Mouse (Mus musculus): ENCODE measurements around the gene Neo1. TPM values are rescaled to one million over a fixed set of nuclear protein-coding genes. Genes with fewer than 3 reads are reported as not detected.
A peak's percentile ranks its signal among the peaks of the same experiment; 100 is the strongest.

Gene Neo1
- total RNA-seq, 1 experiment, result 35.7 TPM

DNA sequence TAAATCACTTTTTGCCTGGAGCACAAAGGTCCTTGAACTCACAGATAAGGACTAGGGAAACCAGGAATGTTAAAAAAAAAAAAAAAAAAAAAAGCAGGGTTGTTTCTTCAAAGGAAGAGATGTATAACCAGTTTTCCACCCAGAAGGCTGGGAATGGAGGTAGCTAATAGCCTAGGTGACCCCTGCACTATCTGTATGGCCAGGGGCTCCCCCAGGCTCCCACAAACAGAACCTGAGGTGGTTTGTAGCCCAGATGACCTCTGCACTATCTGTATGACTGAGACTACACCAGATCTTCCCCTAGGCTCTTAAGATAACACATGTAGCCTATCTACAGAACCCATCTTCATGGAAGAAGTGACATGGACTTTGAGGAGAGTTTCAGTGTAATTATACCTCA lies 5.6 kb upstream of the Neo1 start:
- in situ Hi-C loops (cut with MboI; ENCODE audit: low sequenced_read_pairs in 2 of 2, unreplicated experiment in 2 of 2), result no loop called here
- no peaks in the 10 kb centered on the region for H3K9me3 ChIP-seq (ENCODE audit: control insufficient read depth, insufficient read depth, low read depth, low read length)
- TF ChIP-seq CHD2 (IDR thresholded peaks at IDR 0.05; ENCODE audit: low read depth, low read length) (no peak), MAFK (IDR thresholded peaks at IDR 0.05; ENCODE audit: insufficient read depth, low read depth, low read length) (no peak), HCFC1 (IDR thresholded peaks at IDR 0.05; ENCODE audit: borderline replicate concordance, insufficient read depth, low read length) (no peak), ZC3H11A (IDR thresholded peaks at IDR 0.05; ENCODE audit: borderline replicate concordance, low read depth, low read length) (no peak), ZNF384 (IDR thresholded peaks at IDR 0.05; ENCODE audit: low read depth, low read length) (no peak)
- no peaks in the 10 kb centered on the region for H3K36me3 ChIP-seq (ENCODE audit: control insufficient read depth, insufficient read depth, low read length, poor library complexity, severe bottlenecking)
- peaks cover 0 to 7% of the 10 kb centered on the region in 2 experiments; a peak in 1 of 4 replicates for H3K4me1 ChIP-seq (ENCODE audit: control insufficient read depth in 2 of 2, insufficient read depth in 2 of 2, low read length in 2 of 2, poor library complexity in 1 of 2)
- H3K4me3 ChIP-seq (ENCODE audit: insufficient read depth in 1 of 2, low read depth in 1 of 2, low read length in 2 of 2, poor library complexity in 1 of 2, severe bottlenecking in 1 of 2), result no peak overlapping the region
- no peak overlapping the region for H3K9ac ChIP-seq (ENCODE audit: insufficient read depth, low read depth, low read length, poor library complexity, severe bottlenecking)
- H3K27ac ChIP-seq (ENCODE audit: insufficient read depth, low read depth, low read length, poor library complexity, severe bottlenecking), result no peak overlapping the region
- DNase-seq (ENCODE audit: low read depth, low spot score), result no peak

GRCm38 (mm10) chr9:59036732-59037341 lies 596 bp upstream of the Neo1 start:
- DNase-seq (ENCODE audit: low read depth, low spot score), result peak; percentile 21
- peak overlapping the region; percentile 62 for H3K27ac ChIP-seq (ENCODE audit: insufficient read depth, low read depth, low read length, poor library complexity, severe bottlenecking)
- H3K9me3 ChIP-seq (ENCODE audit: control insufficient read depth, insufficient read depth, low read depth, low read length), result no peaks in the 10 kb centered on the region
- in situ Hi-C loops (cut with MboI; ENCODE audit: low sequenced_read_pairs in 2 of 2, unreplicated experiment in 2 of 2), result no loop called here
- peak overlapping the region; percentile 79 for H3K9ac ChIP-seq (ENCODE audit: insufficient read depth, low read depth, low read length, poor library complexity, severe bottlenecking)
- H3K36me3 ChIP-seq (ENCODE audit: control insufficient read depth, insufficient read depth, low read length, poor library complexity, severe bottlenecking), result no peaks in the 10 kb centered on the region
- peaks cover 0 to 7% of the 10 kb centered on the region in 2 experiments; a peak in 1 of 4 replicates for H3K4me1 ChIP-seq (ENCODE audit: control insufficient read depth in 2 of 2, insufficient read depth in 2 of 2, low read length in 2 of 2, poor library complexity in 1 of 2)
- no peak for TF ChIP-seq ZC3H11A (IDR thresholded peaks at IDR 0.05; ENCODE audit: borderline replicate concordance, low read depth, low read length)
- TF ChIP-seq ZNF384 (IDR thresholded peaks at IDR 0.05; ENCODE audit: low read depth, low read length), result no peak
- TF ChIP-seq HCFC1 (IDR thresholded peaks at IDR 0.05; ENCODE audit: borderline replicate concordance, insufficient read depth, low read length), result no peak
- no peak for TF ChIP-seq CHD2 (IDR thresholded peaks at IDR 0.05; ENCODE audit: low read depth, low read length)
- no peak for TF ChIP-seq MAFK (IDR thresholded peaks at IDR 0.05; ENCODE audit: insufficient read depth, low read depth, low read length)
- peak overlapping the region; percentile 94 to 96 for H3K4me3 ChIP-seq (ENCODE audit: insufficient read depth in 1 of 2, low read depth in 1 of 2, low read length in 2 of 2, poor library complexity in 1 of 2, severe bottlenecking in 1 of 2)

GRCm38 (mm10) chr9:59035342-59036158 lies 691 bp downstream of the Neo1 start:
- in situ Hi-C loops (cut with MboI; ENCODE audit: low sequenced_read_pairs in 2 of 2, unreplicated experiment in 2 of 2), result no loop called here
- peak overlapping the region; percentile 62 for H3K27ac ChIP-seq (ENCODE audit: insufficient read depth, low read depth, low read length, poor library complexity, severe bottlenecking)

DNA sequence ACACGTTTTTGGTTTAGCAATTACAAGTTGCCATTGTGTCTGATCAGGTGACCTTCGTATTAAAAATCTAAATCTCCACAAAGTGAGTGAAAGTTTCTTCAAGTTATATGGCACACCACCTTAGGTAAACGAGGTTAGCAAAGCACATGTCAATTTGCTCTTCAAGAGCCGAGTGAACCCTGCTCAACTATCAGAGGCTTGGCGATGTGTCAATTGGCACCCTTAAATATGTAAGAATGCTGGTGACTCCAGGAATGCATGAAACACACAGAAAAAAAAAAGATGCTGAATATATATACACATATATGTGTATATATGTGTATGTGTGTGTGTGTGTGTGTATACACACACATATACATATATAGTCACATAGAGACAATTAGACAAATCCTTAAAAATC lies 1.4 kb downstream of the Neo1 start:
- no peak overlapping the region for H3K9ac ChIP-seq (ENCODE audit: insufficient read depth, low read depth, low read length, poor library complexity, severe bottlenecking)
- no peak overlapping the region for H3K27ac ChIP-seq (ENCODE audit: insufficient read depth, low read depth, low read length, poor library complexity, severe bottlenecking)
- H3K4me1 ChIP-seq (ENCODE audit: control insufficient read depth in 2 of 2, insufficient read depth in 2 of 2, low read length in 2 of 2, poor library complexity in 1 of 2), result peaks cover 0 to 7% of the 10 kb centered on the region in 2 experiments; a peak in 1 of 4 replicates
- no peaks in the 10 kb centered on the region for H3K9me3 ChIP-seq (ENCODE audit: control insufficient read depth, insufficient read depth, low read depth, low read length)
- TF ChIP-seq ZC3H11A (IDR thresholded peaks at IDR 0.05; ENCODE audit: borderline replicate concordance, low read depth, low read length), result no peak
- no peak for TF ChIP-seq CHD2 (IDR thresholded peaks at IDR 0.05; ENCODE audit: low read depth, low read length)
- TF ChIP-seq HCFC1 (IDR thresholded peaks at IDR 0.05; ENCODE audit: borderline replicate concordance, insufficient read depth, low read length), result no peak
- TF ChIP-seq MAFK (IDR thresholded peaks at IDR 0.05; ENCODE audit: insufficient read depth, low read depth, low read length), result no peak
- TF ChIP-seq ZNF384 (IDR thresholded peaks at IDR 0.05; ENCODE audit: low read depth, low read length), result no peak
- peak overlapping the region in 1 of 2 experiments; percentile 96; a peak in 2 of 4 replicates for H3K4me3 ChIP-seq (ENCODE audit: insufficient read depth in 1 of 2, low read depth in 1 of 2, low read length in 2 of 2, poor library complexity in 1 of 2, severe bottlenecking in 1 of 2)
- in situ Hi-C loops (cut with MboI; ENCODE audit: low sequenced_read_pairs in 2 of 2, unreplicated experiment in 2 of 2), result no loop called here
- DNase-seq (ENCODE audit: low read depth, low spot score), result no peak
- no peaks in the 10 kb centered on the region for H3K36me3 ChIP-seq (ENCODE audit: control insufficient read depth, insufficient read depth, low read length, poor library complexity, severe bottlenecking)

More at GRCm38 (mm10) chr9:59035342-59036158, 691 bp downstream of the Neo1 start:
- TF ChIP-seq CHD2 (IDR thresholded peaks at IDR 0.05; ENCODE audit: low read depth, low read length) (no peak), ZC3H11A (IDR thresholded peaks at IDR 0.05; ENCODE audit: borderline replicate concordance, low read depth, low read length) (no peak), HCFC1 (IDR thresholded peaks at IDR 0.05; ENCODE audit: borderline replicate concordance, insufficient read depth, low read length) (no peak), MAFK (IDR thresholded peaks at IDR 0.05; ENCODE audit: insufficient read depth, low read depth, low read length) (no peak), ZNF384 (IDR thresholded peaks at IDR 0.05; ENCODE audit: low read depth, low read length) (no peak)
- Histone ChIP-seq H3K4me1 (ENCODE audit: control insufficient read depth in 2 of 2, insufficient read depth in 2 of 2, low read length in 2 of 2, poor library complexity in 1 of 2) (peaks cover 0 to 7% of the 10 kb centered on the region in 2 experiments; a peak in 1 of 4 replicates), H3K36me3 (ENCODE audit: control insufficient read depth, insufficient read depth, low read length, poor library complexity, severe bottlenecking) (no peaks in the 10 kb centered on the region), H3K9ac (ENCODE audit: insufficient read depth, low read depth, low read length, poor library complexity, severe bottlenecking) (peak overlapping the region; percentile 79), H3K9me3 (ENCODE audit: control insufficient read depth, insufficient read depth, low read depth, low read length) (no peaks in the 10 kb centered on the region), H3K4me3 (ENCODE audit: insufficient read depth in 1 of 2, low read depth in 1 of 2, low read length in 2 of 2, poor library complexity in 1 of 2, severe bottlenecking in 1 of 2) (peak overlapping the region; percentile 94 to 96)
- peak; percentile 33 for DNase-seq (ENCODE audit: low read depth, low spot score)

Measured in ES-E14 (cell line).